Mouse (Mus musculus) thymus, adult 2 months (tissue): ENCODE measurements around the gene Arl5c. TPM values are rescaled to one million over a fixed set of nuclear protein-coding genes. Genes with fewer than 3 reads are reported as not detected.

ENCODE experiments used
- DNase-seq: peaks from one replicate; pipeline ENCODE4 v3.0.0; 2021
- H3K27ac ChIP-seq: fragments of 200-500 bp; 2 replicates; pipeline ENCODE4 v1.5.1; 2012; ENCODE audit warnings: low read length, control low read depth; ENCODE audit not compliant: control insufficient read depth, insufficient read depth
- H3K27me3 ChIP-seq: fragments of 200-500 bp; 2 replicates; pipeline ENCODE4 v1.6.1; 2012; ENCODE audit warnings: mild to moderate bottlenecking, low read length, moderate library complexity, mixed read lengths; ENCODE audit not compliant: control insufficient read depth, insufficient read depth
- H3K36me3 ChIP-seq: fragments of 200-500 bp; 2 replicates; pipeline ENCODE4 v1.6.1; 2012; ENCODE audit warnings: mild to moderate bottlenecking, low read length, moderate library complexity; ENCODE audit not compliant: control insufficient read depth, insufficient read depth
- H3K4me1 ChIP-seq: fragments of 200-500 bp; replicated peaks from 2 replicates; pipeline ENCODE4 v1.6.1; 2012; ENCODE audit warnings: low read length; ENCODE audit not compliant: control insufficient read depth, insufficient read depth
- H3K4me3 ChIP-seq: fragments of 200-500 bp; 2 replicates; pipeline ENCODE4 v1.5.1; 2012; ENCODE audit warnings: mild to moderate bottlenecking, low read length, control low read depth, moderate library complexity; ENCODE audit not compliant: control insufficient read depth, insufficient read depth
- CTCF ChIP-seq: fragments of 200-500 bp; IDR thresholded peaks from 2 replicates; pipeline ENCODE4 v1.5.1; 2012; ENCODE audit warnings: mild to moderate bottlenecking, control low read depth, low read length, moderate library complexity, borderline replicate concordance; ENCODE audit not compliant: control insufficient read depth, poor library complexity, insufficient read depth; ENCODE audit errors: extremely low read depth
- POLR2A ChIP-seq: fragments of 200-500 bp; IDR thresholded peaks from 2 replicates; pipeline ENCODE4 v1.6.1; 2012; ENCODE audit warnings: mild to moderate bottlenecking, low read length, control low read depth, moderate library complexity; ENCODE audit not compliant: control insufficient read depth, poor library complexity, insufficient read depth; ENCODE audit errors: extremely low read depth
- WGBS: fragments of 180-500 bp; shearing (Covaris S2); methylation state at CpG from one replicate; pipeline ENCODE4 v1.1.7; 2018; 5-methylcytosine and 5-hydroxymethylcytosine counted together
- polyA plus RNA-seq: library from polyadenylated mRNA; depleted of rRNA; stranded (reverse); fragments of >200 nt; gene quantifications from 2 replicates; pipeline ENCODE4 v1.2.3, GENCODE M21; 2012

The Arl5c gene
- polyA plus RNA-seq, 1 experiment = 217 TPM

DNA sequence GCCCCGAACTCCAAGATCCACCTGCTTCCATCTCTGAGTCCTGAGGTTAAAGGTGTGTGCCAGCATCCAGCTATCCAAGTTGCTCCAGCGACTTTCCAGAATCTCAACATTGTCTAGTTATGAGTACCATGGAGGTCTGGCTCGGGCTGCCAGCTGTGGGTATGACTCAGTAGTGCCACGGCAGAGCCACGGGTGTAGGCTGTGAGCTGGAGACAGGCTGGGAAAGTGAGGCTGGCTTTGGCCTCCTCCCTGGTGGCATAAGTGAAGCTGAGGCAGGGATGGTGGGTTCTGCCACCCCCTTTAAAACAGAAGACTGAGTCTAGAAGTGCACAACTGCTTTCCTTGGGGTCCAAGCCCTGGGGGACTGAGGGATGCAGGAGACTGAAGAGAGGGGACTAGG is 38.1 kb upstream of the Arl5c start:
- Histone ChIP-seq H3K4me1 (no peaks in the 10 kb centered on the region; the same call in 1 of the 2 replicates), H3K27ac (no peak overlapping the region), H3K36me3 (peaks cover 20% of the 10 kb centered on the region), H3K4me3 (no peak overlapping the region), H3K27me3 (peaks cover 3% of the 10 kb centered on the region; the same call in 1 of the 2 replicates)
- 89% methylated on average over 5 of the region's 5 CpGs for WGBS
- no peak for DNase-seq
- TF ChIP-seq POLR2A (no peak), CTCF (no peak)

DNA sequence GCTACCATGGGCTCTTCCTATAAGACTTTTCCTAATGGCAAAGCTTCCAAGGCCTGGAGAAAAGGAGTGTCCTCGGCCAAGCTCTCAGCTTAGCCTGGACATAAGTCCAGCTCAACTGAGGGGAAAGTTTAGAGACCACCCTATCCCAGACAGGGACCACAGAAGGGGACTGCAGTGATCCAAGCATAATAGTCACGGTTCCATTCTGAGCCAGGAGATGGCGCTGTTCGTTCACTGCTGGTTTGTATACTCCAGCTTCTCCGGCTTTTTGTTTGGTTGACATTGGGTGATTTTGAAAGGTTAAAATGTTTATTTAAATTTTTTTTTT is 35.4 kb upstream of the Arl5c start:
- DNase-seq = peak; percentile 76
- no peaks in the 10 kb centered on the region; the same call in 1 of the 2 replicates for H3K4me1 ChIP-seq
- TF ChIP-seq POLR2A (no peak), CTCF (no peak)
- H3K27me3 ChIP-seq = peaks cover 3% of the 10 kb centered on the region; the same call in 1 of the 2 replicates
- 23% methylated on average over 5 of the region's 5 CpGs for WGBS
- no peak overlapping the region for H3K4me3 ChIP-seq
- peaks cover 30% of the 10 kb centered on the region for H3K36me3 ChIP-seq
- H3K27ac ChIP-seq = no peak overlapping the region

DNA sequence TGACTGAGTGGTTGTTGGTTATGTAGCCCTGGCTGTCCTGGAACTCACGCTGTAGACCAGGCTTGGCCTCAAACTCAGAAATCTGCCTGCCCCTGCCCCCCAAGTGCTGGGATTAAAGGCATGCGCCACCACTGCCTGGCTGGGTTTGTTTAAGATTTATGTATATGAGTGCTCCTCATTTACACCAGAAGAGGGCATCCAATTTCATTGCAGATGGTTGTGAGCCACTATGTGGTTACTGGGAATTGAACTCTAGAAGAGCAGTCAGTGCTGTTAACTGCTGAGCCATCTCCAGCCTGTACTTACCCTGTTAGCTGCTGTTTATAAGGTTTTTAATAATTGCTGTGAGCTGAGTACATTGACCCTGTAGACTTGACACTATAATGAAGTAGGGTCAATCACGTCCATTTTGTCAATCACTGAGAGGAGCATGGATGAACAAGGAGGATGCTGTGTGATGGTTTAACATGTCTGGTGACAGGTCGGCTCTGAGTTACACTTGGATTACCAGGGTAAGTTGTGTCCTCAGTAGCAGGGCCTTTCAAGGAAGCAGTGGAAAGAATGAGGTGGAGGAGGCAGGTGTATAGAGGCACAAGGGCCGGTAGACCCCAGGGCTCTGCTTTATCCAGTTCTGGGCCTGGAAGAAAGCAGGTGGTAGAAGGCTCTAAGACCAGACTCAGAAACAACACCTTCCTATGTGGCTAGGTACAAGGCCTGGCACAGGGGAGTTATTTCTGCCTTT is 34.9 kb upstream of the Arl5c start:
- H3K4me3 ChIP-seq = no peak overlapping the region
- no peak overlapping the region for H3K27ac ChIP-seq
- WGBS = 85% methylated on average over 5 of the region's 5 CpGs
- peaks cover 2% of the 10 kb centered on the region for H3K4me1 ChIP-seq
- H3K36me3 ChIP-seq = peaks cover 30% of the 10 kb centered on the region
- peaks cover 3% of the 10 kb centered on the region; the same call in 1 of the 2 replicates for H3K27me3 ChIP-seq
- no peak for DNase-seq
- TF ChIP-seq POLR2A (no peak), CTCF (no peak)

DNA sequence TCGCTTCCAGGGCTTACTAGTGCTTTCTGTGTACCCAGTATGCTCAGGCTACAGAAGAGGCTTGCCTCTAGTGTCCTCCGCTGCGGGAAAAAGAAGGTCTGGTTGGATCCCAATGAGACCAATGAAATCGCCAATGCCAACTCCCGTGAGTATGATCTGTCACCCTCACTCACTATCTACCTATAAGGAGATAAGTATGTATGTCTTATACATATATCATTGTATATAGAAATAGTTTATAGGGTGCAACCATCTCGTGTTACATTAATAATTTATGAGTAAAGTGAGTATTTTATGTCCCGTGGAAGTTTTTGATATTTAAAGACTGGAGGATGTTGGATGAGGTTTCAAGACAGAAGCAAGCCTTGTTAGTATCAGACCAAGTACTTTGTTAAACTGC is 31.8 kb upstream of the Arl5c start:
- TF ChIP-seq POLR2A (no peak), CTCF (no peak)
- Histone ChIP-seq H3K27me3 (no peaks in the 10 kb centered on the region), H3K4me1 (peaks cover 9% of the 10 kb centered on the region), H3K4me3 (peak overlapping the region; percentile 96; the same call in 1 of the 2 replicates), H3K36me3 (peaks cover 30% of the 10 kb centered on the region), H3K27ac (no peak overlapping the region)
- 23% methylated on average over 7 of the region's 7 CpGs for WGBS
- DNase-seq = no peak

DNA sequence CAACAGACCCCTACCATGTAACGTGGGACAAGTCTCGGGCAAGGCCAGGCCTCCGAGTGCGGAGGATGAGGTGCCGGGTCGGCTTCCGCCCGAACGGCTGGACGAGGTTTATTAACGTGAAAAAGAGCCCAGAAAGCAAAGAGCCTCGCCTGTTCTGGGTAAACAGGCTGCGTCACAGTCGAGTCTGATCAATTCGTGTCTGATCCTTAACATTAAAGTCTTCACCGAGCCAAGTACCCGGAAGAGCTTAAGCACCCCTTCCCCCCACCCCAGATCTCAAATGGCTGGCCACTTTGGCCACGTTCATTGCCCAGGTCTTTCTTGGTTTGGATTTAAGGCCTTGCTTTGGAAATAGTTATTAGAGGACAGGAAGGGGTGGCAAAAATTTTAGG is 31.3 kb upstream of the Arl5c start:
- under 1% methylated on average over 18 of the region's 18 CpGs for WGBS
- TF ChIP-seq POLR2A = no peak
- no peak for TF ChIP-seq CTCF
- H3K4me3 ChIP-seq = peak overlapping the region; percentile 96
- H3K36me3 ChIP-seq = peaks cover 30% of the 10 kb centered on the region
- peaks cover 11% of the 10 kb centered on the region for H3K4me1 ChIP-seq
- no peaks in the 10 kb centered on the region for H3K27me3 ChIP-seq
- no peak overlapping the region for H3K27ac ChIP-seq
- no peak for DNase-seq

DNA sequence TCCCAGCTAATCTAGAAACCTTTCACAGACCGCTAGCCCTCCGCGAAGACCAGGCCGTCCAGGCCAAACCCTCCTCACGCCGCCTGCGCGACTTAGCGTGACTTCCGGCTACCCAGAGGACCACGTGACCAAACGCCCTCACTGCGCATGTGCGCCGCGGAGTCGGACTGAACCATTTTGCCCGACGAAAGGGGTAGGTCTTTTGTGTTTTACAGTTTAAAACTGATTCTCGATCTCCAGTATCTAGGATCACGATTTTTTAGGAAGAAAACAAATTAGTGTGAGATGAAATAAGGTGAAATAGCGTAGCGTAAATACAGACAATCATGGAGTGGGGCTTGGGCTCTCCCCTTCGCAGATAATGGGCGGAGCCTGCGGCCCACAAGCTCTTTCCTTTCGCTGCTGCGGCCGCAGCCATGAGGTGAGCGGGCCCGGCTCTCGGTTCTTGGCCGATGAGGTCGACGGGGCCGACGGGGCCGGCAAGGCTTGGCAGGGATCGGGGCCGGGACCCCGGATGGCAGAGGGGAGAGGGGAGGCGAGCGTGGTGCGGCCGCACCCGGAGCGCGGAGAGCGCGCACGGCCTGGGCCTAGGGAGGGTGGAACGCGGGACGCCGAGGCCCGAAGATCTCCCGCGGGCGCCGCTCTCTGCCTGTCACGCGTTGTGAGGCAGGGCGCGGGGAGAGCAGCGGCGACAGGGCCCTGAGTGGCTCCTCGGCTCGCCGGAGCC is 30.8 kb upstream of the Arl5c start, which contains the start of gene Rpl19:
TSS of gene Rpl19 (plus strand) at position 141 of the 727 bp plus-strand sequence.
- Histone ChIP-seq H3K4me3 (peak within 1 kb of the TSS; percentile 96), H3K27ac (0 out of 2 replicates have a peak within 1 kb of the TSS, but pooled peaks have one; percentile 13), H3K36me3 (peaks cover 30% of the 10 kb centered on the region), H3K4me1 (peaks cover 16% of the 10 kb centered on the region), H3K27me3 (no peaks in the 10 kb centered on the region)
- DNase-seq = peak; percentile 87
- under 1% methylated on average over 69 of the region's 69 CpGs for WGBS
- no peak for TF ChIP-seq CTCF
- peak; percentile 95 for TF ChIP-seq POLR2A
